Mouse (Mus musculus) lung, postnatal 10 days (tissue): ENCODE results near the gene Syce3.

Experiments
- DNase-seq: peaks from one replicate; pipeline ENCODE4 v3.0.0; 2021

The Syce3 gene

DNA sequence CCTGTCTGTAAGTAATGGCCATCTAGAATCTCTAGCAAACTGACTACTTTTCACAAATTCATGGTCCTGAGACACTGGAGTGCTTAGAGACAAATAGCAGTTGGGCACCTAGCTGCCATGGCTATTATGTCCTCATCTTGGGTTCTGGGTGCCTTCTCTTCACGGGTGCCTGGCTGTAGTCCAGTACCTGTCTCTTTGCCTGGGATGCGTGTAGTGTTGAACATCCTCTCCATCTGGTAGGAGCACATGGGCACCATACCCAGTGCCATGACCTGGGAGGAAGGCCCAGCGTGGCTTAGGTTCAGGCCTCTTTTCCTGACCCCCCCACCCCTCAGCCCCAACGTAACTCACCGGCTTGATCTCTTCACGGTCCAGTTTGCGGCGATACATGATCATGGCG is 11.6 kb upstream of the Syce3 start:
- DNase-seq, result no peak

DNA sequence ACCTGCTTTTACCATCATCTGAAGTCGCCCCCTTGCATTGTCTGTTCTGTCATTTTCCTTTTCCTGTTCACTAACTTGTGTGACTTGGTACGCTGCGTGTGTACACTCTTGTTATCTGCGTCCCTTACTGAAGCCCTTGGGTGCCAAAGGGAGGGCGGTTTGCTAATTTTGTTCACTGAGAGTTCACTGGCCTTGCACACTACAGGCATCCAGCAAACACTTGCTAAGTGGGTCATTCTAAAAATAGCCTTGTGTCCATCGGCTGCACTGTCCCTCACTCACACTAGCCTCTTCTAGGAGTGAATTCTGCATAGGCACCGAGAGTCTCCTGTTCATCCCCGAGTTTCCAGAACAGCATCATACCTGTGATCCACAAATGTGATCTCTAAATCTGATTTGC is 5.0 kb upstream of the Syce3 start:
- no peak for DNase-seq

DNA sequence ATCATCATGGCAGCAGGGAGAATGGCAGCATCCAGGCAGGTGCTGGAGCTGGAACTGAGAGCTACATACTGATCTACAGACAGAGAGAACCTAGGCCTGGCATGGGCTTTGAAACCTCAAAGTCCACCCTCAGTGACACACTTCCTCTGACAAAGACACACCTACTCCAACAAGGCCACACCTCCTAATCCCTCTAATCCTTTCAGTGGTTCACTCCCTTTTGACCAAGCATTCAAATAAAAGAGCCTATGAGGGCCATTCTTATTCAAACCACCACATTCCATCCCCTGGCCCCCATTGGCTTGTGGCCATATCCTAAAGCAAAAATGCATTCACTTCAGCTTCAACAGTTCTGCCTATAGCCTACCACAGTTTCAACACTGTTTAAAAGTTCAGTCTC is 3.6 kb downstream of the Syce3 start:
- no peak for DNase-seq

DNA sequence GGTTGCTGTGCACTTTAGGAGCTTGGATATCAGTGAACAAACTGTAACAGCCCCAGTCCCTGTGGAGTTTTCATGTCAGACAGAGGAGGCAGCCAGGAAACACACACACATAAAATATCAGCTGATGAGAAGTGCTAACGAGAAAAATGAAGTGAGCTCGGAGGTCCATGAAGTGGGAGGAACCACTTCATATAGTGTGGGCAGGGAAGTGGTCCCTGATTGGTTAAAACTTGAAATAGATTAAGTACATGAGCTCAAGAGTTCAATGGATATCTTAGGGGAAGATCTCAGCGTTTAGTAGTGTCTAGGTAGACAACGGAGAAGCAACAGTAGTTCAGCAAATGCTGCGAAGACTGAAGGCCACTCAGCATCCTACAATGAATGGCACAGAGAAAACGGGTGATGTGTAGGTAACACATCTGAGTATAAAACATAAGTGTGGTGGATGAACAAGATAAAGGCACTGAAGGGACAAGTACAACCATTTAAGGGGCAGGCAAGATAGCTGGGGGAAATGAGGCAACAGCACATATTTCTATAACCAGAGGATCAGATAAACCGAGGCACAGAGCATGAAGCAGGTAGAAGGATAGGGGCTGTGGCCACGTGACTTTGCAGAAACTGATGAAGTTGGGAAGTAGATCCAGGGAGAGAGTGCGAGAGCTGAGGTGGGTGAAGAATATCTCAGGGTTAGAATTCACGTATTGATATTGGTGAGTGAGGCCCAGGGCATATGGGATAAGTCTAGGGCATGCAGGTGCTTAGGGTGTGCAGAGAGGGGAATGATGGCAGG is 5.3 kb downstream of the Syce3 start:
- DNase-seq, result no peak

DNA sequence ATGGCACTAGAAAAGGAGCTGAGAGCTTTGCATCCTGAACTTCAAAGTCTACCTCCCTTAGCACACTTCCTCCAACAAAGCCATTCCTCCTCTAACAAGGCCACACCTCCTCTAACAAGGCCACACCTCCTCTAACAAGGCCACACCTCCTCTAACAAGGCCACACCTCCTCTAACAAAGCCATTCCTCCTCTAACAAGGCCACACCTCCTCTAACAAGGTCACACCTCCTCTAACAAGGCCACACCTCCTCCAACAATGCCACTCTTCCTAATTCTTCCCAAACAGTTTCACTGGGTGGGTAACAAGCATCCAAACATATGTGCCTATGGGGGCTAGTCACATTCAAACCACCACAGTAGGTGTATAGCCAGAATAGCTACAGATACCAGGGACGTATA is 7.8 kb downstream of the Syce3 start:
- DNase-seq, result no peak

DNA sequence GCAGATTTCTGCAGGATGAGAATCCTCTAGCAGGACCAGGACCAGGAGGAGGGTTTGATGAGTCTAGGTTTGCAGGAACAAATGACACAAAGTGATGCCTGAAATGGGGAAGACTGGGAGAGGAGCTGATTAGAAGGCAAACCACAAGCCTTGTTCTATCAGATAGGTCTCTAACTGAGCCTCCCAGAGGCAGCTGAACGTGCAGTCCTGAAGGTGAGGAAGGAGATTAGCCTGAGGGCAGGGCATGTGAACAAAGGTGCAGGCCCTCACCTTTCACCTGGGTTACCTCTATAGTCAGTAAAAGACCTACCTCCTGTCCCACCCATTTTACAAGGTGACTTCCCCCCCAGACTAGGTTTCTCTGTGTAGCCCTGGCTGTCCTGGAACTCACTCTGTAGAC is 10.6 kb downstream of the Syce3 start:
- DNase-seq, result no peak

DNA sequence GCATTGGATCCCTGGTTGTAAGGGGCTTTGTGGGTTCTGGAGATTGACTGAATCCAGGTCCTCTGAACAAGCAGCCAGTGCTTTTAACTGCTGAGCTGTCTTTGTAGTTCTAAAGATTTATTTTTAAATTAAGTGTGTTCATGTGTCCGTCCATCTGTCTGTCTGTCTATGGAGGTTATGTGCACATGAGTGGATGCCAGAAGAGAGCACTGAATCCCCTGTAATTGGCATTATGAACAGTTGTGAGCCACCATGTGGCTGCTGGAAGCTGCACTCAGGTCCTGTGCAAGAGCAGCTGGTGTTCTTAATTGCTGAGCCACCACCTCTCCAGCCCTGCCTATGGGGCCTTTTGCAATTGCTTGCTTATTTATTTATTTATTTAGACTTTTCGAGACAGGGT is 12.2 kb downstream of the Syce3 start:
- DNase-seq, result no peak

DNA sequence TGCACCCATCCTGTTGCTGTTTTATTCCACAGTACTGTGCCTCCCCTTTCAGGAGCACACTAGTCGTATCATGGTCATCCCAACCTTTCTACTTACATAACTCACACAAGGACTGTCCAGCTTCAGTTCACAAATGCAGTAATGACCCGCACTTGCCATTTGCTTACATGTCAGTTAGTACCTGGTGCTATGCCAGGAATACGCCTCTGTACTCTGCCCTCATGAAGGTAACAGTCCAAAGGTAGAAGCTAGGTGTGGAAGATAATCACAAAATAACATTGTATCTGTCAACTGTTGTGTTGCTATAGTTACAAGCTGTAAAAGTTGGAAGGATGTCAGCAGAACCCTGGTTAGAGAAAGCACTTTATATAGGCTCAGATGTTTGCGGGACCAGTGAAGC is 13.4 kb downstream of the Syce3 start:
- DNase-seq, result no peak

DNA sequence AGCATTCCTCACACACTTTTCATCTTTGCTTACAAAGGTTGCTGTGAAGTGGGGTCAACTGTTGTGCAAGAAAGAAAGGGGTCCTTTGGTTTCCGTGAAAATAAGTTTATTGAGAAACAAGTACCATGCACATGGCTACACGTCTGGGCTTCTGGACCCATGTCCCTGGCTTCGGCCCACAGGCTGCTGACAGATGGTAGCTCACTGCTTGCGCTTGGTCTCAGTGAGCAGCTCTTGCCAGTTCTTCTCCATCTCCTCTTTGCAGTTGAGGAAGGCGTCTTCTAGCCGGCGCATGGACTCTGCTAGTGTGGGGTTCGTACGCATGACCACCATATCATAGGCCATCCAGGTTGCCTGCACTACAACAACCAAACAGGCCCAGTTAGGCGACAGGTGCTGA is 20.2 kb downstream of the Syce3 start:
- no peak for DNase-seq

DNA sequence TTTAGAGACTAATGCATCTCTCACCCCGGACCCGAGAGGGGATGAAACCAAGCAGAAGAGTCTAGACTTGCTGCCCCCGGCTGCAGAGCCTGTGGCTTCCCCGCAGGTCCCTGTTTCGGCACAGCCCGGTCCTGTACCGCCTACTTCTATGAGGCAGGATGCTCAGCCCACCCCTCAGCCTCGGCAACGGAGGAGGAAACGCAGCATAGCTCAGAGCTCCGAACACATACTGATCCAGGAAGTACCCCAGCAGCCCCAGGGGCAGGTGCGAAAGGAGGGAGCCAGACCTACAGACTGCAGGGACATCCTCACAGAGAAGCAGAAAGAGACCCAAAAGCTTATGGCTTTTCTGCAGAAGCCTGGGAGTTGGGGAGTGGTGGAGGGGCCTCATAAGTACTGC is 23.2 kb downstream of the Syce3 start:
- DNase-seq, result no peak

DNA sequence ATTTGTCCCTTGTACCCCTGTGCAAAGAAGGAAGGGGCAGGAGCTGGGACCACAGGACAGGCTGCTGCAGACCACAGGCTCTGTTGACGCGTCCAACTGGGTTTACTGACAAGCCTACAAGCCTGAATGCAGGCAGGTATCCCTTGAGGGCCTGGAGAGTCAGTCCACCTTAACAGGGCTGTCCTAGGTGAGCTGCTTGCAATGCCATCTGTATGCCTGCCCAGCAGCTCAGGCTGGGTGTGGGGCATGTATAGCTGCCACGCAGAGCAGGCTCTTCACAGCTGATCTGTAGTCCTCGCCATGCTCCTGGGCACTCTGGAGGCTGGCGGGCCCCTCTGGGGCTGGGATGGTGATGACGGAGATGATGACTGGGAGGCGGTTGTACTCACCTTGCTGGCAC is 25.7 kb downstream of the Syce3 start, which contains the start of gene Klhdc7b:
TSS of gene Klhdc7b (plus strand) at position 301 of the 400 bp plus-strand sequence.
- no peak for DNase-seq

DNA sequence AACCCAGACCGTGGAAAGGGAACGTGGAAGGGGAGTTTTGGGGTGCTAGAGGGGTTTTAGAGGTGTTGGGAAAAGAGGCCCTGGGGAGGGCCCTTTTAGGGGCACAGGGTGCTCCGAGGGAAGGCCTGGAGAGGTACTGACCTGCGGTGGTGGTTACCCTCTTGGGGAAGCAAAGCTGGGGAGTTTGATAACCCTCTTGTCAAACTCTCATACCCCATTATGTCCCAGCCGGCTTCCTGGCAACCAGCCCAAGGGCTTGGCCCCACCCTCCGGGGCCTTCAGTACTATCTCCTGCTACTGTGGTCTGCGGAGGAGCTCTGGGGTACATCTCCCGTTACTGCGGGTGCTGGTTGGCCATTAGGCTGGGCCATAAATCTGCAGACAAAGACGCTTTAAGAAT is 30.9 kb downstream of the Syce3 start:
- peak; percentile 40 for DNase-seq

DNA sequence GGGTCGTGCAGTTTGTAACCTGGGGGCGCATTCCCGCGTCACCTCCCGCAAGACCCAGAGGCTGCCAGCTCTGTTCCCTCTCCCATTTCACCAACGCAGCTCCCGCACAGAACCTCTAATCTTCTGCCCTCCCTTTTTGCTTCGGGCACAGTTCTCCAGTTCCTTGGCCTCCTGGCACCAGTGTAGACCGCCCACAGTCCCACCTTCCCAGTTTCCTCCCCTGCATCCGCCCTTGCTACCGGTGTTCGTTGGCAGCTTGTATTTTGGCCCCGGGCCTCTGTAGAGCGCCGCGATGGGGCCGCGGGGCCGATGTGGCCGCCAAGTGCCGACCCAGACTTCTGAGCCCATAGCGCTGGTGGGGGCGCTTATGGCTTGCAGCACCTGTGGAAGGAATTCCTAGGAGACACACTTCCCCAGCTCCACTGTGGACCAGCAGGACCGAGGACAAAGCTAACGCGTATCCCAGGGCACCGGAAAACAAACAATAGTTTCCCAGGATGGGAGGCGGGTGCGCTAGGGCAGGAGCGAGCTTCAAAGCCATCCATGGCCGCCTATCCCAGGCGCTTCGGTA is 31.4 kb downstream of the Syce3 start, which contains the start of gene Odf3b:
TSS of gene Odf3b (minus strand) at position 452 of the 571 bp plus-strand sequence.
- peak; percentile 50 for DNase-seq

DNA sequence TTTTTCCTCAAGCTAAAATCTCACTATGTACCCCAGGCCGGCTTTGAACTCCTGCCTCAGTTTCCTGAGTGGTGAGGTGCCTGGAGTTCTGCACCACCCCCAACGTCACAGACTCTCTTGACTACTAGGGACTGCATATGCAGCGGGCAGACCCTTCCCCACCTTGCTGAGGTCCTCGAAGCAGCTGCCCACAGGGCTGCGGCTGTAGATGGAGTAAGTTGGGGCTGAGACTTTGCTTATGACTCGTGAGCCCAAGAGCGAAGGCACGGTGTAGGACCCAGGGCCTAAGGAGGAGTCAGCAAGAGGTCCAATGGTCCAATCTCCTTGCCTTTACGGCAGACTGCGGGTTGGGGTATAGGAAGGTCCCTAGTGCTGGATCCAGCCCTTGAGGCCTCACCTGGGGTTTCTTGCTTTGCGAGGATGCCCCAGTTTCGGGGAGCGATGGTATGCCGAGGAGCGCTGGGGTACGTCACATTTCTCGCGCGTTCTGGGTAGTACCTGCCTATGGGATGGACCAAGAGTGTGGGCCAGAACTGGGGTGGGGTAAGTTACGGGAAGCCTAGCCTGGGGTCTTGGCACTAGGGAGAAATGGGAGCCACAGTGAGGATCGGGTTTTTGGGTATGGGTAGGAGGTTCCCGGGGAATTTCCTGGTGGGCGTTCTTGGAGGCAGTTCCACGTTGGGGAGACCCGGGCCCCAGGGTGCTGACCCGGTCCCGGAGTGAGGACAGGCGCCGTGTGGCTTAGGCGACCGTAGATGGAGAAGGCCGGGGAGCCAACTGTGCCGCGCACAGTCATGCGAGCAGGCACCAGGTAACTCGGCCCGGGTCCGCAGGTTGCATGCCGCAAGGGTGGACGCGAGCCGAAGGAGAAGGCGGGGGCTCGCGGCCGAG is 32.1 kb downstream of the Syce3 start:
- no peak for DNase-seq

DNA sequence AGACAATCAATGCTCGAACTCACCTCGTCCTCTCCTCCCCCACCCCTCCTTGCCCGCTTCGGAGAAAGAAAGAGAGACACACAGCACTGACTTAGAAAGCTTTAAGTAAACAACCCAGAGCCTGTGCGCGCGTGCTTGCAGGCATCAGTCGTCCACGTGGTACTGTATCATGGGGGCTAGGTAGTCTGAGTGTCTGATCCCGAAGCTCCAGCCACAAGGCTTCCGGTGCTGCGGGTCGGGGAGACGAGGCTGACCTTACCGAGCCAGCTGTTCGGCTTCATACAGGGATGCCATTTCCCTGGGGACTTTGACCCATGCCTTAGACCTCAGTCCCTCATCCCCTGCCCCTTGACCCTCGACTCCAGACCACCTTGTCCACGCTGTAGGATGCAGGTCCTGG is 32.9 kb downstream of the Syce3 start:
- no peak for DNase-seq

DNA sequence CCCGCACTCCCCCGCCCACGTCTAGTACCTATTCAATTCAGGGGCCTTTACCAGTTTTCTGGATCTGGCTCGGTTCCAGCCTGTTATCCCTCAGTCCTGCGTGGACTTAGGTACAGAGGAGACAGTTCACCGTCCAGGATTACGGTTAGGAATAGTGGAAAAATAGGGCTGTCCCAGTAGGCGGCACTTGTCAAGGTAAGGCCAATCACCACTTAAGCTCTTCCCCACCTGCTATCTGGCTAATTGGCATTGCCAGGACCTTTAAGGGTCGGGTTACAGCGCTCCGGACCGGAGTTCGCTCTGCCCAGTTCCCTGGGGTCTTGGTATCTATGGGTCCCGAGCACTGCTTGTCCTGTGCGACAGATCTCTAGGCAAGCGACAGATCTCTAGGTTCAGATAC is 33.3 kb downstream of the Syce3 start, which contains the start of gene Tymp:
TSS of gene Tymp (minus strand) at position 83 of the 400 bp plus-strand sequence.
- no peak for DNase-seq

DNA sequence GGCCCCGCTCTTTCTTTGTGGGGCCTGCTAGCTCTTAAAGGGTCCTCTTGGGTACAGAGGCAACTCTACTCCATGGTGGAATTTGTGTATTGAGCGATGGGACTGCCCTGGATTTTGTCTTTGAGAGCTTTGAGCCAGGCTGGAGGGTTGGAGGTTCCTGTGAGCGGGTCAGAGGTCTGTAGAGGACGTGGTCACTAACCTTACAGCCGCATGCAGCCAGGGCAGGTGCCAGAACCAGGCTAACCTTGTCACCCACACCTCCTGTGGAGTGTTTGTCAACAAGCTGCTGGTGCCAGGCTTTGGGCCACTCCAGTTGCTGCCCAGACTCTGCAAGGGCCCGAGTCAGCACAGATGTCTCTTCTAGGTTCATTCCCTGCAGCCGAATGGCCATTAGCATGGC is 34.3 kb downstream of the Syce3 start:
- DNase-seq, result no peak

DNA sequence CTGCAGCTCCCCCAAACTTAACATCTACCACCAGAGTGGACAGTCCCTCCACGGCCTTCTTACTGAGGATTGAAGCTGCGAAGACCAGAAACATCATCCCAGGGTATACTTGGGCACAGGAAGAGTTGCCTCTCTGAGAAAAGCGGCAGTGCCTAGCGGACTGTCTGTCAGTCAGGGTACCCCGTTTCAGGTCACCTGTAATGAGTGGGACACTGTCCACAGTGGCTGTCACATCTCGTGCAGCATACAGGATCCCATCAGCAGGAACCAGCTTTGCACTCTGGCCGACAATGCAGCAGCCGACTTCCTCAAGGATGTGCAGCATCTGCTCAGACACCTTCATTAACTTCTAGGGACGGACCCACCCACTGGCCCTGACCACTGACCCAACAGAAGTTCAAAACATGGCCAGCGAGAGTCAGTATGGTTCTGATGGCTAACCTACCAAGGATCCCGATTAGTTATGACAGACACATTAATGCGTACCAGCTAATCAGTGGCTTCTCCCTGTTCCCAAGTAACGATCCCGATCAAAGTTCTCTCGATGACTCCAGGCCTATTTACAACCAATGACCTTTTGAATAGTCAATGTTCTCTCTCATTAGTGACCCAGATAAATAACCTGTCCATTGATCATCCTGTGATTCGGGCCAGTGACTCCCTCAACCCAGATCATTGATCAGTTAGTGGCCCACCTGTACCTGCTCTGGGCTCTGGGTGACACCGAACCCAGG is 35.3 kb downstream of the Syce3 start:
- no peak for DNase-seq

DNA sequence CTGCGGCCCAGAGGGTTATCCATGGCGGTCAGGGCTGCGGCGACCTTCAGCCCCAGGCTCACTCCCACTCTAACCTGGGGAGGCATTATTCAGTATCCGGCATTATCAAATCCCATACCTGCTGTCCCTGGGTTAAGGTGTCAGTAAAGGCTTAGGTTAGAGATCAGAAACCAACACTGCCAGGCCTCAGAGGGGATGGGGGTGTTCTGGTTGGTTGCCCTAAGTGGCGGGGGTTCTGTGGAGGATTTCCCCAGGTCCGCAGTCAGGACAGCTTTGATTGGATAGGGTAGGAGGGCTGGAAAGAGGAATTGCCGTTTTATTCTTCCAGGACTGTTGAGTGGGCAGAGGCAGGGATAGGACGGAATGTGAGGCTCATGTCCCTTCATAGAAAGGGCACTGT is 36.0 kb downstream of the Syce3 start:
- no peak for DNase-seq

DNA sequence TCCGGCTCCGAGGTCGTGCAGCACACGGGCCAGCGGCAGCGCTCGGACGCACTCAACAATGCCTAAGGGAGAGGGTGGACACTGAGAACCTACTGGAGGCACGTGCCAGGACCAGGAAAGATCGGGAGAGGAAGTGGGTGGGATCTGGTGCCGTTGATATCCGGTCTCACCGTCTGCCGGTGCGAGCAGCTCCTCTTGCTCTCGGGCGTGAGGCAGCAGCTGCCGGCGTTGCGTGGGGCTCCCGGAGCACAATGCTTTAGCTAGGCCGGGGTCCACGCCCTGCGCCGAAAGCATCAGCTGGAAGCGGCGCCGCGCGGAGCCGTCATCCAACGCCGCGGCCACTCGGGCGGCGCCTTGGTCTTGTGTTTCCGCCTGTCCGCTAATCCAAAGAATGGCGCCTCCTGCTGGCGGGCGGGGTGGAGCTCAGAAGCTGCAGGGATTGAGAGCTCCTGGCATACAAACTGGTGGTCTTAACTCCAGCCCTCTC is 36.5 kb downstream of the Syce3 start, which contains the start of gene Sco2:
TSS of gene Sco2 (minus strand) at position 85 of the 487 bp plus-strand sequence.
- peak; percentile 96 for DNase-seq

DNA sequence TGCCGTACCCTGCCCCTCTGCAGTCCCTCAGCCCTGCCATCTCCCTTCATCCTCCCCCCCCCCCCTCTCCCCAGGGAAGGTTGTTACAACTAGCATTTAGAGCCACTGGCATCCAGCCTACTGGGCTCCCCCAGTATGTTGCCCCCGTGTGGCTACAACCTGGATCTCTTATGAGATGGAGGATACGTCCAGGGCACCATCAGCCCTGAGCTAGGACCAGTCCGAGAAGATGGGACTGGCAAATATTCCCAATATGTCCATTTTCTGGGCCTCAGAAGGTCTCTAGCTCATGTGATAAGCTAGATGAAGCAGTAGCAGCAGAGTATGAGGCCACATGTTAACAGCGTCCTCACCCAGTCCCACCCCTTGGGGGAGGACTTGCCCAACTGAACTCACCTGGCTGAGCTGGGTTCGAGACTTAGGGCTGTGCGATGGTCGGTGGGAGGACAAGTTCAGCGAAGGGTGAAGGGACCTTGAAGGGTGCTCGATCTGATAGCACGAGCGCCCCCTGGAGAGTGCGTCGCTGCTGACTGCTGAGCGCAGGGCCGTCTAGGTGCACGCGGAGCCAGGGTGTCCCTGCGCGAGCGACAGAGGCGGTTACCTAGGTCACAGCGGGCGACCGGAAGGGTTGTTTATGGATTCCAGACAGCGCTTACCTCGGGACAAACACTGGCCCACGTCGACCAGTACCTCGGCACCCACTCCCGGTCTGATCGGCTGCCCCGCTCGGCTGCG is 37.1 kb downstream of the Syce3 start:
- peak; percentile 92 for DNase-seq

DNA sequence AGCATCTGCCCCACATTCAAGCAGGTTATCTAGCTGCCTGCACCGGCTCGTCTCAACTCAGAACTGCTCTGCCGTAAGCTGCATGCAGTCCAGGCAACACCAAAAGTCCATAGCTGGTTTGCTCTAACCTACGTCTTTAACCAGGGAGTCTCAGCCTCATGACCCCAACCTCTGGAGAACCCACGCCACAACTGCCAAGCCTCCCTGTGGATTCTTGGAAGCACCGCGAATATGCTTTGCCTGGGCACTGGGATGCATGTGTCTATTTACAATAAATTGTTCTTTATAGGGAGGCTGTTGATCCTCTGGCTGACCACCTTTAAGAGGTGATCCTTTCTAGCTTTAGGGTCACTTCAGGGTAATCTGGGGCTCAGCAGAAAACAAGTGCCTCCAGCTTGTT is 37.8 kb downstream of the Syce3 start:
- no peak for DNase-seq
